Mouse (Mus musculus): Measurements from ENCODE around the gene Cyp2b23. TPM values are rescaled to one million over a fixed set of nuclear protein-coding genes. Genes with fewer than 3 reads are reported as not detected.
A peak's percentile ranks its signal among the peaks of the same experiment; 100 is the strongest.
"Not testable (repeated sequence)": the region's sequence is repeated elsewhere in the genome, so short reads cannot be mapped to it uniquely, and the experiment has no call there.

The Cyp2b23 gene
- polyA plus RNA-seq (2011; ENCODE audit: insufficient read depth, insufficient read length, low read depth, missing spikeins) = 4.1 TPM in 2 replicates

GRCm38 (mm10) chr7:26686337-26686736, at the start of gene Cyp2b23:
TSS of gene Cyp2b23 (minus strand) at chr7:26686437.
- Histone ChIP-seq H3K4me3 (ENCODE audit: low read depth, low read length) (no peak within 1 kb of the TSS), H3K9ac (ENCODE audit: low read depth, poor library complexity, severe bottlenecking) (no peak within 1 kb of the TSS), H3K27me3 (ENCODE audit: control insufficient read depth, insufficient read depth, low read length, poor library complexity, severe bottlenecking) (no peaks in the 10 kb centered on the region), H3K36me3 (ENCODE audit: control insufficient read depth, insufficient read depth, low read length, poor library complexity, severe bottlenecking) (no peaks in the 10 kb centered on the region), H3K27ac (ENCODE audit: insufficient read depth, low read length) (no peak within 1 kb of the TSS), H3K4me1 (ENCODE audit: control insufficient read depth, insufficient read depth, low read length) (no peaks in the 10 kb centered on the region), H3K9me3 (replicated peaks; ENCODE audit: control insufficient read depth, insufficient read depth, low read length, poor library complexity, severe bottlenecking) (peaks cover 22% of the 10 kb centered on the region)
- TF ChIP-seq EP300 (IDR thresholded peaks at IDR 0.05; ENCODE audit: insufficient read depth, low read depth, low read length) (no peak), CTCF (IDR thresholded peaks at IDR 0.05; ENCODE audit: low read depth, low read length) (no peak), POLR2A (IDR thresholded peaks at IDR 0.05; ENCODE audit: insufficient read depth, low read length) (no peak)

- H3K9me3 ChIP-seq (replicated peaks; ENCODE audit: control insufficient read depth, insufficient read depth, low read length, poor library complexity, severe bottlenecking) = peaks cover 14% of the 10 kb centered on the region
- H3K36me3 ChIP-seq (ENCODE audit: control insufficient read depth, insufficient read depth, low read length, poor library complexity, severe bottlenecking) = no peaks in the 10 kb centered on the region
- no peaks in the 10 kb centered on the region for H3K27me3 ChIP-seq (ENCODE audit: control insufficient read depth, insufficient read depth, low read length, poor library complexity, severe bottlenecking)
These were observed 24.8 kb upstream of the Cyp2b23 start for GRCm38 (mm10) chr7:26711061-26711460.

DNA sequence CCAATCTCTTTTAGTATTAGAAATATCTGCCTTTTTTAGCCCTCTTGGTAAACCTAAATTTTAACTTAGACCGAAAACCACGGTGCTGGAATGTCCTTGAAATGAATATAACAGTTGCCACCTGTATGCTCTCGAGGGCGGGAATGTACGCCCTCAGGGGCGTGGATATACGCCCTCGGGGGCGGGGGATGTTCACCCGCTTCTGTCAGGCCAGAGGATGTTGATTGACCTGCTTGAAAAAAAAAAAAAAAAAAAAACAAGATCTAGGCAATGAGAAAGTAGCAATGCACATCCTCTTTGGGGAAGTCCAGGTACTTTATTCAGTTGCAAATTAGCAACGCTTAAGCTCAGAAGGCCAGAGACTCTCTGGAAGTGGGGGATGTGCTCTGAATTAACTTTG, 20.8 kb upstream of the Cyp2b23 start:
- no peak for TF ChIP-seq CTCF (IDR thresholded peaks at IDR 0.05; ENCODE audit: low read depth, low read length)
- peak; percentile 94 for TF ChIP-seq EP300 (IDR thresholded peaks at IDR 0.05; ENCODE audit: insufficient read depth, low read depth, low read length)
- TF ChIP-seq POLR2A (IDR thresholded peaks at IDR 0.05; ENCODE audit: insufficient read depth, low read length) = no peak
- Histone ChIP-seq H3K9me3 (replicated peaks; ENCODE audit: control insufficient read depth, insufficient read depth, low read length, poor library complexity, severe bottlenecking) (peaks cover 20% of the 10 kb centered on the region), H3K36me3 (ENCODE audit: control insufficient read depth, insufficient read depth, low read length, poor library complexity, severe bottlenecking) (no peaks in the 10 kb centered on the region), H3K27me3 (ENCODE audit: control insufficient read depth, insufficient read depth, low read length, poor library complexity, severe bottlenecking) (no peaks in the 10 kb centered on the region), H3K4me1 (ENCODE audit: control insufficient read depth, insufficient read depth, low read length) (no peaks in the 10 kb centered on the region), H3K9ac (ENCODE audit: low read depth, poor library complexity, severe bottlenecking) (no peak overlapping the region), H3K4me3 (ENCODE audit: low read depth, low read length) (no peak overlapping the region), H3K27ac (ENCODE audit: insufficient read depth, low read length) (peak overlapping the region; percentile 96)

More at GRCm38 (mm10) chr7:26711061-26711460, 24.8 kb upstream of the Cyp2b23 start:
- H3K4me1 ChIP-seq (ENCODE audit: control insufficient read depth, insufficient read depth, low read length) = no peaks in the 10 kb centered on the region
- H3K27ac ChIP-seq (ENCODE audit: insufficient read depth, low read length) = no peak overlapping the region
- no peak overlapping the region for H3K9ac ChIP-seq (ENCODE audit: low read depth, poor library complexity, severe bottlenecking)
- no peak overlapping the region for H3K4me3 ChIP-seq (ENCODE audit: low read depth, low read length)
- TF ChIP-seq CTCF (IDR thresholded peaks at IDR 0.05; ENCODE audit: low read depth, low read length) (no peak), POLR2A (IDR thresholded peaks at IDR 0.05; ENCODE audit: insufficient read depth, low read length) (no peak), EP300 (IDR thresholded peaks at IDR 0.05; ENCODE audit: insufficient read depth, low read depth, low read length) (no peak)

- H3K4me3 ChIP-seq (ENCODE audit: low read depth, low read length); H3K27me3 ChIP-seq (ENCODE audit: control insufficient read depth, insufficient read depth, low read length, poor library complexity, severe bottlenecking); H3K36me3 ChIP-seq (ENCODE audit: control insufficient read depth, insufficient read depth, low read length, poor library complexity, severe bottlenecking); H3K9ac ChIP-seq (ENCODE audit: low read depth, poor library complexity, severe bottlenecking); H3K4me1 ChIP-seq (ENCODE audit: control insufficient read depth, insufficient read depth, low read length): not testable (repeated sequence)
- TF ChIP-seq EP300 (IDR thresholded peaks at IDR 0.05; ENCODE audit: insufficient read depth, low read depth, low read length) = 0 out of 2 replicates have a peak, but pooled peaks have one; percentile 16
- Histone ChIP-seq H3K27ac (ENCODE audit: insufficient read depth, low read length) (peak overlapping the region; percentile 96), H3K9me3 (replicated peaks; ENCODE audit: control insufficient read depth, insufficient read depth, low read length, poor library complexity, severe bottlenecking) (peaks cover 28% of the 10 kb centered on the region)
These were observed 20.0 kb upstream of the Cyp2b23 start for GRCm38 (mm10) chr7:26706191-26706590.

DNA sequence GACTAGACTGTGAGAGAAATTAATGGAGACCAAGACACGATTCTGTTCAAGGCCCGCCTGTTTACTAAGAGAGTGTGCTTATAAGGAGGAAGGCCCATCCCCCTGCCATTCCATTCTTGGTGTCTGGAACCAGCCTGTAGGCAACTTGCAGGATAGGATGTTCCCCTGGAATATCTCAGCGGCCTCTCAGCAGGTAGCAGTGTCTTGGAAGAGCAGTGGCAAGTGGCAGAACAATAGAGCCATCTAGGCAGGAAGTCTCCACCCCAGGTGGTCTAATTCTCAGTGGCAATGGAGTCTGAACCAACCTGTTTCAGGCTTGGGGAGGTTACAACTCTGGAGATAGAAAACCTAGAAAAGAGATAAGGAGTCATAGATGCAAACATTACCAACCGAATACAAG, 13.9 kb upstream of the Cyp2b23 start:
- Histone ChIP-seq H3K4me3 (ENCODE audit: low read depth, low read length) (no peak overlapping the region), H3K4me1 (ENCODE audit: control insufficient read depth, insufficient read depth, low read length) (no peaks in the 10 kb centered on the region), H3K9me3 (replicated peaks; ENCODE audit: control insufficient read depth, insufficient read depth, low read length, poor library complexity, severe bottlenecking) (peaks cover 52% of the 10 kb centered on the region), H3K9ac (ENCODE audit: low read depth, poor library complexity, severe bottlenecking) (no peak overlapping the region), H3K27ac (ENCODE audit: insufficient read depth, low read length) (peak overlapping the region; percentile 42; the same call in 1 of the 2 replicates), H3K27me3 (ENCODE audit: control insufficient read depth, insufficient read depth, low read length, poor library complexity, severe bottlenecking) (no peaks in the 10 kb centered on the region), H3K36me3 (ENCODE audit: control insufficient read depth, insufficient read depth, low read length, poor library complexity, severe bottlenecking) (no peaks in the 10 kb centered on the region)
- no peak for TF ChIP-seq CTCF (IDR thresholded peaks at IDR 0.05; ENCODE audit: low read depth, low read length)
- peak; percentile 83 for TF ChIP-seq EP300 (IDR thresholded peaks at IDR 0.05; ENCODE audit: insufficient read depth, low read depth, low read length)
- TF ChIP-seq POLR2A (IDR thresholded peaks at IDR 0.05; ENCODE audit: insufficient read depth, low read length) = no peak

DNA sequence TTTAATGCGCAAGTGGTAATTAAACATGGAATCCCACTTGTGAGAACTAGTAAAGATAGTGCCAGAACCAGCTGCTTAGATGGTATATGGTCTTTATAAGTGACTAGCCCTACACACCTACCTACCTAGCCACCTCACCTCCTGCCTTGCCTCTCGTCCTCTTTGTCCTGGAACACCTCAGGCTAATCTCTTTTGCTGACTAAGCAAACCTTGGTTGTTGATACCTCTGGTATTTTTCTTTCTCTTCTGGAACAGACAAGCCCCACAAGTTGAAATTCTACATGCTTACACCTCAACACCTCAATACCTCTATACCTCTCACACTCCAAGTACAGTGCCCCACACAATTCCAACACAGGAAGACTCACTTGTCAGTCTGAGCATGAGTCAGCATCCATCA, 524 bp downstream of the Cyp2b23 start:
- H3K4me3 ChIP-seq (ENCODE audit: low read depth, low read length) = no peak overlapping the region
- H3K9ac ChIP-seq (ENCODE audit: low read depth, poor library complexity, severe bottlenecking) = no peak overlapping the region
- peaks cover 15% of the 10 kb centered on the region for H3K9me3 ChIP-seq (replicated peaks; ENCODE audit: control insufficient read depth, insufficient read depth, low read length, poor library complexity, severe bottlenecking)
- H3K36me3 ChIP-seq (ENCODE audit: control insufficient read depth, insufficient read depth, low read length, poor library complexity, severe bottlenecking) = no peaks in the 10 kb centered on the region
- TF ChIP-seq POLR2A (IDR thresholded peaks at IDR 0.05; ENCODE audit: insufficient read depth, low read length) (no peak), CTCF (IDR thresholded peaks at IDR 0.05; ENCODE audit: low read depth, low read length) (no peak), EP300 (IDR thresholded peaks at IDR 0.05; ENCODE audit: insufficient read depth, low read depth, low read length) (no peak)
- no peaks in the 10 kb centered on the region for H3K4me1 ChIP-seq (ENCODE audit: control insufficient read depth, insufficient read depth, low read length)
- no peaks in the 10 kb centered on the region for H3K27me3 ChIP-seq (ENCODE audit: control insufficient read depth, insufficient read depth, low read length, poor library complexity, severe bottlenecking)
- H3K27ac ChIP-seq (ENCODE audit: insufficient read depth, low read length) = no peak overlapping the region

- not testable (repeated sequence) for H3K9ac ChIP-seq (ENCODE audit: low read depth, poor library complexity, severe bottlenecking); H3K27ac ChIP-seq (ENCODE audit: insufficient read depth, low read length); H3K4me3 ChIP-seq (ENCODE audit: low read depth, low read length); H3K9me3 ChIP-seq (replicated peaks; ENCODE audit: control insufficient read depth, insufficient read depth, low read length, poor library complexity, severe bottlenecking); H3K4me1 ChIP-seq (ENCODE audit: control insufficient read depth, insufficient read depth, low read length); H3K36me3 ChIP-seq (ENCODE audit: control insufficient read depth, insufficient read depth, low read length, poor library complexity, severe bottlenecking); H3K27me3 ChIP-seq (ENCODE audit: control insufficient read depth, insufficient read depth, low read length, poor library complexity, severe bottlenecking)
These were observed 18.8 kb downstream of the Cyp2b23 start for GRCm38 (mm10) chr7:26667466-26667865.

Measured in ES-Bruce4 (cell line).